Mouse (Mus musculus) embryonic facial prominence, embryonic 11.5 days (tissue): ENCODE results near the gene Timm8a1. TPM values are rescaled to one million over a fixed set of nuclear protein-coding genes. Genes with fewer than 3 reads are reported as not detected.

Source experiments
- ATAC-seq: fragments of 200-750 bp; cut with Nextera tagmentation; replicated peaks from 2 replicates; pipeline ENCODE4 v1.8.0; 2017; ENCODE audit warnings: low read depth; ENCODE audit not compliant: insufficient number of reproducible peaks, low FRiP score, low TSS enrichment
- DNase-seq: peaks from one replicate; pipeline ENCODE4 v3.0.0-alpha.2; 2015; ENCODE audit warnings: low spot score
- H3K27ac ChIP-seq: fragments of 300-500 bp; sonication (generic); replicated peaks from 2 replicates; pipeline ENCODE4 v1.5.1; 2014; ENCODE audit warnings: mild to moderate bottlenecking, low read depth, low read length, control low read depth
- H3K27me3 ChIP-seq: fragments of 300-500 bp; sonication (generic); 2 replicates; pipeline ENCODE4 v1.6.1; 2014; ENCODE audit warnings: mild to moderate bottlenecking, low read length, moderate library complexity, mixed read lengths; ENCODE audit not compliant: control insufficient read depth, insufficient read depth
- H3K36me3 ChIP-seq: fragments of 300-500 bp; sonication (generic); replicated peaks from 2 replicates; pipeline ENCODE4 v1.6.1; 2014; ENCODE audit warnings: low read depth, mild to moderate bottlenecking, low read length, moderate library complexity, mixed read lengths; ENCODE audit not compliant: control insufficient read depth, insufficient read depth
- H3K4me1 ChIP-seq: fragments of 300-500 bp; sonication (generic); 2 replicates; pipeline ENCODE4 v1.6.1; 2014; ENCODE audit warnings: low read length, mixed read lengths; ENCODE audit not compliant: control insufficient read depth, insufficient read depth
- H3K4me2 ChIP-seq: fragments of 300-500 bp; sonication (generic); 2 replicates; pipeline ENCODE4 v1.6.1; 2014; ENCODE audit warnings: low read depth, mild to moderate bottlenecking, control low read depth, low read length, moderate library complexity
- H3K4me3 ChIP-seq: fragments of 300-500 bp; sonication (generic); 2 replicates; pipeline ENCODE4 v1.5.1; 2014; ENCODE audit warnings: low read depth, low read length, control low read depth
- H3K9ac ChIP-seq: fragments of 300-500 bp; sonication (generic); replicated peaks from 2 replicates; pipeline ENCODE4 v1.6.1; 2014; ENCODE audit warnings: mild to moderate bottlenecking, control low read depth, low read length
- H3K9me3 ChIP-seq: fragments of 300-500 bp; sonication (generic); replicated peaks from 2 replicates; pipeline ENCODE4 v1.6.1; 2016; ENCODE audit warnings: mild to moderate bottlenecking, low read length, inconsistent platforms, mixed read lengths; ENCODE audit not compliant: control insufficient read depth
- WGBS: fragments of 180-500 bp; shearing (Covaris S2); extraction: QIAGEN DNeasy Blood & Tissue Kit; methylation state at CpG from one replicate; pipeline ENCODE4 v1.1.7; 2014; 5-methylcytosine and 5-hydroxymethylcytosine counted together
- polyA plus RNA-seq: library from polyadenylated mRNA; unstranded; fragments of >200 nt; fragmentation: Nextera tagmentation; extraction: Ambion mirVana; gene quantifications from 2 replicates; pipeline ENCODE4 v1.2.1, GENCODE M21; 2014

Gene Timm8a1
- polyA plus RNA-seq = 91.8 and 92.4 TPM in 2 replicates

DNA sequence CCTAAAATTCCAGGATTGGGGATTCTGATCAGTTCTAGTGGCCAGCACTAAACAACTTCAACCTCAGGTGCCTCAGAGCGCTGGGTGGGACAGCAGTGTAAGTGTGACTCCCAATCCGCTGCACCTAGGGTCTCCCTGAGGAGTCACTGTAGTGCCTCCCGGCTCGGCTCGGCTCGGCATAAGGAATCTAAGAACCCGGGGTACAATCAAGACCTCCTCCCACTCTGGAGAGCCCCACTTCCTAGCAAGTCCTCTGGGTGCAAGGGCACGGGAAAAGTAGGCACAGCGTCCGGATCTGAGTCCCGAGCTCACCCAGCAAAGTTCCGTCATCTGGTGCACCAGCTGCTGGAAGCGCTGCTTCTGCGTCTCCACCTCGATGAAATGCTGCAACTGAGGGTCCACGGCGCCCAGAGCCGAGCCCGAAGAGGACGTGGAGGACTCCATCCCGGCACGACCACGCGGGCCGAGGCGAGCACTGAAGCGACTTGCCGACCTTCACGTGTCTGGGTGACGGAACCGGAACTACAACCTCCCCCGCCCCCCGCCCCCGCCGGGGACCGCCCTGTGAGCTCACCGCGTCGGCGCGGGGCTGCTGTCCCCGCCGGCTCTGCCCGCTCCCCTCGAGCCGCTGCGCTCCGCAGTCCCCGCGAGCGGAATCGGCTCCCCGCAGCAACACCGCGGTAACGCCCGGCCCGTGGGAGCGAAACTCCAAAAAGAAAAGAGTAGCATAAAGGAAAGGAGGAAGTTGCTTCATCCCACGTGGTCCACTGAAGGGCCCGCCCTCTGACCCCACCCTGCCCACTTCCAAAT, at the start of gene Timm8a1:
TSS of gene Timm8a1 (minus strand) at position 721 of the 810 bp plus-strand sequence.
- Histone ChIP-seq H3K27ac (peak within 1 kb of the TSS; percentile 65; the same call in 1 of the 2 replicates), H3K4me2 (peak within 1 kb of the TSS; percentile 49), H3K9me3 (no peaks in the 10 kb centered on the region), H3K27me3 (no peaks in the 10 kb centered on the region), H3K4me3 (peak within 1 kb of the TSS; percentile 41), H3K36me3 (no peaks in the 10 kb centered on the region), H3K9ac (peak within 1 kb of the TSS; percentile 60), H3K4me1 (no peaks in the 10 kb centered on the region)
- ATAC-seq (peak; percentile 90), DNase-seq (peak; percentile 67)
- 20% methylated on average over 33 of the region's 61 CpGs for WGBS

- no peaks in the 10 kb centered on the region for H3K9me3 ChIP-seq
- H3K4me1 ChIP-seq = no peaks in the 10 kb centered on the region
- no peaks in the 10 kb centered on the region for H3K36me3 ChIP-seq
- no peak overlapping the region for H3K27ac ChIP-seq
- WGBS = 55% methylated on average over 5 of the region's 5 CpGs
- no peak overlapping the region for H3K4me2 ChIP-seq
- H3K4me3 ChIP-seq = no peak overlapping the region
- no peaks in the 10 kb centered on the region for H3K27me3 ChIP-seq
- no peak for ATAC-seq
- no peak for DNase-seq
- H3K9ac ChIP-seq = no peak overlapping the region
These were observed 48.2 kb upstream of the Timm8a1 start for GRCm38 (mm10) chrX:134589836-134590235.

- Histone ChIP-seq H3K4me3 (no peak overlapping the region), H3K27me3 (no peaks in the 10 kb centered on the region), H3K36me3 (no peaks in the 10 kb centered on the region), H3K9ac (no peak overlapping the region), H3K4me2 (no peak overlapping the region), H3K27ac (no peak overlapping the region), H3K4me1 (no peaks in the 10 kb centered on the region), H3K9me3 (no peaks in the 10 kb centered on the region)
- WGBS = 82% methylated on average over 3 of the region's 3 CpGs
- no peak for ATAC-seq
- no peak for DNase-seq
These were observed 47.3 kb upstream of the Timm8a1 start for GRCm38 (mm10) chrX:134588997-134589396.

- Histone ChIP-seq H3K4me2 (no peak overlapping the region), H3K27me3 (no peaks in the 10 kb centered on the region), H3K9ac (no peak overlapping the region), H3K36me3 (no peaks in the 10 kb centered on the region), H3K9me3 (no peaks in the 10 kb centered on the region), H3K4me1 (no peaks in the 10 kb centered on the region), H3K4me3 (no peak overlapping the region), H3K27ac (no peak overlapping the region)
- 84% methylated on average over 4 of the region's 4 CpGs for WGBS
- DNase-seq = no peak
- no peak for ATAC-seq
These were observed 46.6 kb upstream of the Timm8a1 start for GRCm38 (mm10) chrX:134588261-134588660.

- no peak for DNase-seq
- Histone ChIP-seq H3K36me3 (no peaks in the 10 kb centered on the region), H3K27me3 (no peaks in the 10 kb centered on the region), H3K9ac (peak overlapping the region; percentile 67), H3K27ac (no peak overlapping the region), H3K4me1 (no peaks in the 10 kb centered on the region), H3K4me3 (peak overlapping the region; percentile 45), H3K9me3 (no peaks in the 10 kb centered on the region), H3K4me2 (peak overlapping the region; percentile 55)
- no peak for ATAC-seq
- WGBS = 34% methylated on average over 8 of the region's 8 CpGs
These were observed 44.8 kb upstream of the Timm8a1 start for GRCm38 (mm10) chrX:134586447-134586846.

- Histone ChIP-seq H3K9me3 (no peaks in the 10 kb centered on the region), H3K27me3 (no peaks in the 10 kb centered on the region), H3K4me3 (peak within 1 kb of the TSS; percentile 45), H3K4me2 (peak within 1 kb of the TSS; percentile 55), H3K36me3 (no peaks in the 10 kb centered on the region), H3K9ac (peak within 1 kb of the TSS; percentile 67), H3K27ac (peak within 1 kb of the TSS; percentile 63), H3K4me1 (no peaks in the 10 kb centered on the region)
- DNase-seq (peak; percentile 91), ATAC-seq (peak; percentile 97)
- 13% methylated on average over 45 of the region's 45 CpGs for WGBS
These were observed 43.7 kb upstream of the Timm8a1 start, which contains the start of gene Rpl36a for GRCm38 (mm10) chrX:134585103-134586002. Gene Rpl36a (plus strand): TSS chrX:134585654.

GRCm38 (mm10) chrX:134582888-134583669, 41.4 kb upstream of the Timm8a1 start, which contains the start of gene Btk:
Gene Btk (minus strand): TSS chrX:134583570.
- ATAC-seq (no peak), DNase-seq (no peak)
- no peaks in the 10 kb centered on the region for H3K27me3 ChIP-seq
- H3K9me3 ChIP-seq = no peaks in the 10 kb centered on the region
- no peak within 1 kb of the TSS for H3K4me2 ChIP-seq
- no peak within 1 kb of the TSS for H3K27ac ChIP-seq
- no peaks in the 10 kb centered on the region for H3K36me3 ChIP-seq
- H3K9ac ChIP-seq = no peak within 1 kb of the TSS
- 84% methylated on average over 11 of the region's 11 CpGs for WGBS
- no peak within 1 kb of the TSS for H3K4me3 ChIP-seq
- no peaks in the 10 kb centered on the region for H3K4me1 ChIP-seq
